Mouse (Mus musculus) urinary bladder, postnatal 25 days (tissue): ENCODE measurements around the gene Tdp1.

Source experiments
- DNase-seq: peaks from one replicate; pipeline ENCODE4 v3.0.0; 2022; ENCODE audit warnings: low spot score

Tdp1 gene

GRCm38 (mm10) chr12:99884269-99885261, at the start of gene Tdp1, which contains the start of gene Efcab11:
Tdp1 (plus strand) TSS chr12:99884517.
Efcab11 (minus strand) TSS chr12:99884439.
- peak; percentile 95 for DNase-seq

DNA sequence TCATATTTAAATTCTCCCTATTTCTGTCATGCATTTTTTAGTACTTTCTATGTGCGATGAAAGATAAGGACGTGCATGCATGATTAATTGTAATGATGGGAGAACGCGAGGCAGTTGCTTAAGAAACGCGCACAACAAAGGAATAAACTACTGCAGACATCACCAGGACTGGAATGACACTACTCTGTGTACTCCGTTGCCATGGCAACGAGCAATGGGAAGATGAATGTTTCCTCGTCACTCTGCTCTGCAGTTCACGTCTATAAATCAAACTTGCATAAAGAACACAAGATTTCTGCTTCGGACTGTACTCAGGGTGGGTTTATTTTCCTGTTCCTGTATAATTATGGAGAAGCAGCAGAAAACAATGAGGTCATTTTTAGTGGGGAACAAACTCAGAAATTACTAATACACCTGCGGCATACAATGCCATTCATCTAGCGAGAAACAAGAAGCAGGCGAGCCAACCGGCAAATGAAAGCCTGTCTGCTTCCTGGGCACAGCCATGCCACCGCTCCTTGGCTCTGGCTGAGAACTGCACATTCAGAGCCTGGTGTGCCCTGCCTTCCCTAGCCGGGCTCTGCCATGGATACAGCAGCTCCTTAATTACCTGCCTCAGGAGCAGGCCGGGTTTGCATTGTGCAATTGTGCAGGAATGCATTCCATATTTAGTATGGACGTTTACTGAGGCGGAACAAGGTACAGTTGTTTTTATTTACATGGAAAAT, 47.7 kb upstream of the Tdp1 start:
- no peak for DNase-seq

- DNase-seq = no peak
Measured at GRCm38 (mm10) chr12:99837528-99837927, 46.8 kb upstream of the Tdp1 start.

- no peak for DNase-seq
Measured at GRCm38 (mm10) chr12:99838109-99838508, 46.2 kb upstream of the Tdp1 start.

DNA sequence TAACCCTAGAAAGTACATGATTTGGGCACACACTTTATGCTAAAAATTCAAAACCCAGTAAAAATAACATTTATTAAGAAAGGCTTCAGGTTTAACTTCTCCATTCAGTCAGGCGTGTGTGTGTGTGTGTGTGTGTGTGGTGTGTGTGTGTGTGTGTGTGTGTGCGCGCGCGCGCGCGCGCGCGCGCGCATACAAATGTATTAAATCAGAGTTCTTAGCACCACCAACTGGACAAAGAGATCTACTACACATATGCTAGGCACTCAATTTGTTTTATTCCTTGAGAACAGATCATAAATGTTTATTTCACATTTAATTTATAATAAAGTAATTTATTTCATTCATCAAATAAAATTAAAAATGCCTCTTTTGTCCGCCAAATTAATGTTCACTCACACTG, 45.6 kb upstream of the Tdp1 start:
- DNase-seq = no peak

- no peak for DNase-seq
Measured at GRCm38 (mm10) chr12:99844951-99845350, 39.4 kb upstream of the Tdp1 start.

DNA sequence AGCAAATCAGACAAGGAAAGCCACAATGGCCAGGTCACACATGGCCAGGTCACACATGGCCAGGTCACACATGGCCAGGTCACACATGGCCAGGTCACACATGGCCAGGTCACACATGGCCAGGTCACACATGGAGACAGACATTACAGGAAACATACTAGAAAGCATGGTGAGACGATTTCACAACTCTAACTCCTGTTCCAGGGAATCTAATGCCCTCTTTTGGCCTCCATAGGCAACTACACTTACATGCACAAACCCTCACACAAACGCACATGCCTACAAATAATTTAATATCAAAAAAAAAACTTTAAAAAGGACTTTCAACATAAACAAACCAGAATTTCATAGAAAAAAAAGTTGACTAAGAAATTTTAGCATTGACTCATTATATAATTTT, 34.3 kb upstream of the Tdp1 start:
- no peak for DNase-seq

GRCm38 (mm10) chr12:99853323-99854258, 30.7 kb upstream of the Tdp1 start:
- no peak for DNase-seq

GRCm38 (mm10) chr12:99856011-99856410, 28.3 kb upstream of the Tdp1 start:
- DNase-seq = no peak

GRCm38 (mm10) chr12:99858664-99859063, 25.7 kb upstream of the Tdp1 start:
- DNase-seq = no peak

DNA sequence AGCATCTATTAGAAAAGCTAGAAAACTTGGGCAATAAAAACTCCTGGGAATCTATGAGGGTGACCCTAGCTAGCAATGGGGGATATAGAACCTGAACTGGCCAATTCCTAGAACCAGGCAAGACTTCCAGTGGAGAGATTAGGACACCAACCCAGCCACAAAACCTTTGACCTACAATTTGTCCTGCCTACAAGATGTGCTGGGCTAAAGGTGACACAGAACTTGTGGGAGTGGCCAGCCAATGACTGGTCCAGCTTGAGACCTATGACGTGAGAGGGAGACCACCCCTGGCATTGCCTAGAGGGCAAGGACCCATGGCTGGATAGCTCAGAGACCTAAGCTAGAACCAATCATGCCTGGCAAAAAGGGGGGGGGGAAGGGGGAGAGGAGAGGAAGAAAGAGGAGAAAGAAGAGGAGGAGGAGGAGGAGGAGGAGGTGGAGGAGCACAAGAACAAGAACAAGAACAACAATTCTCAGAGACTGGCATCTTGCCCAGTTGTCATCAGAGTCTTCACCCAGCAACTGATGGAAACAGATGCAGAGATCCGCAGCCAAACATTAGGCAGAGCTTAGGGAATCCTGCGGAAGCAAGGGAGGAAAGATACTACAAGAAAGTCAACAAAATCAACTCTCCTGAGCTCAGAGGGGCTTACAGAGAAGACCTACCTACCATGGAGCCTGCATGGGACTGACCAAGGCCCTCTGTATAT, 24.8 kb upstream of the Tdp1 start:
- no peak for DNase-seq

DNA sequence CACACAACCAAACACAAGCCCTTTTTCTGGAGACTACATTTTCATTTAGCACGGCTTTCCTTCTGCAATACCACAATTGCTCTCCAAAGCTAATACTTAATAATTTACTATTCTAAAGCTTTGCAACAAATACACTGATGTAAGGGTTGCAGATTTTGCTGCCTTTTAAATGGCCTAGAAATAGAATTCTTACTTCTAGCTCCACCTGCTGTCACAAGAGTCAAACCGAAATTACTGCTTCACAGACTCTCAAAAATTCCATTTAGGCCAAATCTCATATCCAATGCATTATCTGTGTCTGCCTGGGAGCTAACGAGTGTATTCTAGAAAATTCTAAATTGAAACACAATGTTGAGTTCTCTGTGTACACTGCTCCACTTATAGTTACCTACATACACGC, 23.3 kb upstream of the Tdp1 start:
- DNase-seq = no peak

- no peak for DNase-seq
Measured at GRCm38 (mm10) chr12:99864613-99865012, 19.7 kb upstream of the Tdp1 start.

GRCm38 (mm10) chr12:99868821-99869220, 15.5 kb upstream of the Tdp1 start:
- DNase-seq = no peak

DNA sequence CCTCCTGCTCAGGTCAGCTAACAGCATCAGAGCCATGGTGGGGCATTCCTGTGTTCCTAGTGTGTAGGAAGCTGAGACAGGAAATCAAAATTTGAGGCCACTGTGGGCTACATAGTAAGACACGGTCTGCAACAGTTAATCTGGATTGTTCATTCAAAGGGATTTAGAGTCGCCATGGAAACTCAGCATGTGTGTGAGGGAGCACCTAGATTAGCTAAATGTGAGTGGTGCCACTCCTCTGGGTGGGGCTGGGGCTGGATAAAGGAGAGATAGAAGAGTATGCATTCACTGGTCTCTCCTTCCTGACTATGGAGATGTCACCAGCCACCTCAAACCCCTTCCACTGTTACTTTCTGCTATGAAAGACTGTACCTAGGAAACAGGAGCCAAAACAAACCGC, 10.9 kb upstream of the Tdp1 start:
- no peak for DNase-seq

- no peak for DNase-seq
Measured at GRCm38 (mm10) chr12:99874609-99875008, 9.7 kb upstream of the Tdp1 start.

GRCm38 (mm10) chr12:99883000-99883712, 1.2 kb upstream of the Tdp1 start:
- DNase-seq = peak; percentile 81

GRCm38 (mm10) chr12:99883713-99884105, 608 bp upstream of the Tdp1 start:
- DNase-seq = no peak

- DNase-seq = no peak
Measured at GRCm38 (mm10) chr12:99885282-99885901, 1.1 kb downstream of the Tdp1 start.

DNA sequence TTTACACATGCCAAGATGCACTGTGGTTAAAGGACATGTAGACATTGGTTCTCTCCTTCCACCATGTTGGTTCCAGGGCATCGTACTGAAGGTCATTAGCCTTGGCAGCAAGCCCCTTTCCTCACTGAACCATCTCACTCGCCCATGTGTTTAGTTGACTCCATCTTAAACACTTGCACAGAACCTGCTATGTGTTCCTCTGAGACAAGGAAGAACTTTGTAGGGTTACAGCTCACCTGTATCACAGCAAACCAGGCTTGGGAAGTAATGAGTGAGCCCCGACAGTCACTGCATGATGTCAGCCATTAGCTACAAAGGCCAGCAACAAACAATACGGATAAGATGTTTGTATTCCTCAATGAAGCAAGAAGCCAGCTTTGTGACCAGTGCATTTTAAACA, 13.5 kb downstream of the Tdp1 start:
- DNase-seq = no peak
